Mouse (Mus musculus): Measurements from ENCODE around the gene Gm266. TPM values are rescaled to one million over a fixed set of nuclear protein-coding genes. Genes with fewer than 3 reads are reported as not detected.

The Gm266 gene
- total RNA-seq, 2 experiments from 2014 or later, result 1.4 to 11.3 TPM

GRCm38 (mm10) chr12:111503571-111503970, 17.9 kb upstream of the Gm266 start:
- DNase-seq (ENCODE audit: low spot score in 2 of 2), result no peak

- no peak for DNase-seq (ENCODE audit: low spot score in 2 of 2)
Measured at GRCm38 (mm10) chr12:111503063-111503567, 17.5 kb upstream of the Gm266 start.

- no peak for DNase-seq (ENCODE audit: low spot score in 2 of 2)
Measured at GRCm38 (mm10) chr12:111500725-111501124, 15.1 kb upstream of the Gm266 start.

- no peak for DNase-seq (ENCODE audit: low spot score in 2 of 2)
Measured at GRCm38 (mm10) chr12:111499617-111500016, 14.0 kb upstream of the Gm266 start.

- no peak for DNase-seq (ENCODE audit: low spot score in 2 of 2)
Measured at GRCm38 (mm10) chr12:111497076-111497475, 11.5 kb upstream of the Gm266 start.

- no peak for DNase-seq (ENCODE audit: low spot score in 2 of 2)
Measured at GRCm38 (mm10) chr12:111494931-111495330, 9.3 kb upstream of the Gm266 start.

- no peak for DNase-seq (ENCODE audit: low spot score in 2 of 2)
Measured at GRCm38 (mm10) chr12:111489261-111489865, 3.7 kb upstream of the Gm266 start.

GRCm38 (mm10) chr12:111486455-111486854, 832 bp upstream of the Gm266 start:
- no peak for DNase-seq (ENCODE audit: low spot score in 2 of 2)

- DNase-seq (ENCODE audit: low spot score in 2 of 2), result no peak
Measured at GRCm38 (mm10) chr12:111485046-111485651, 474 bp downstream of the Gm266 start.

GRCm38 (mm10) chr12:111479917-111480316, 5.7 kb downstream of the Gm266 start:
- DNase-seq (ENCODE audit: low spot score in 2 of 2), result no peak

GRCm38 (mm10) chr12:111478924-111479323, 6.7 kb downstream of the Gm266 start:
- DNase-seq (ENCODE audit: low spot score in 2 of 2), result no peak

- DNase-seq (ENCODE audit: low spot score in 2 of 2), result no peak
Measured at GRCm38 (mm10) chr12:111474893-111475643, 10.6 kb downstream of the Gm266 start.

GRCm38 (mm10) chr12:111474384-111474783, 11.2 kb downstream of the Gm266 start:
- DNase-seq (ENCODE audit: low spot score in 2 of 2), result no peak

- no peak for DNase-seq (ENCODE audit: low spot score in 2 of 2)
Measured at GRCm38 (mm10) chr12:111472886-111473285, 12.7 kb downstream of the Gm266 start.

GRCm38 (mm10) chr12:111471721-111472120, 13.9 kb downstream of the Gm266 start:
- DNase-seq (ENCODE audit: low spot score in 2 of 2), result no peak

- no peak for DNase-seq (ENCODE audit: low spot score in 2 of 2)
Measured at GRCm38 (mm10) chr12:111471119-111471518, 14.5 kb downstream of the Gm266 start.

- DNase-seq (ENCODE audit: low spot score in 2 of 2), result peak; percentile 41 to 49
Measured at GRCm38 (mm10) chr12:111469507-111469906, 16.1 kb downstream of the Gm266 start.

- no peak for DNase-seq (ENCODE audit: low spot score in 2 of 2)
Measured at GRCm38 (mm10) chr12:111468206-111468605, 17.4 kb downstream of the Gm266 start.

- DNase-seq (ENCODE audit: low spot score in 2 of 2), result no peak
Measured at GRCm38 (mm10) chr12:111466369-111466768, 19.3 kb downstream of the Gm266 start.

GRCm38 (mm10) chr12:111463570-111463969, 22.1 kb downstream of the Gm266 start:
- DNase-seq (ENCODE audit: low spot score in 2 of 2), result no peak

- DNase-seq (ENCODE audit: low spot score in 2 of 2), result no peak
Measured at GRCm38 (mm10) chr12:111457742-111458141, 27.9 kb downstream of the Gm266 start.

- no peak for DNase-seq (ENCODE audit: low spot score in 2 of 2)
Measured at GRCm38 (mm10) chr12:111455860-111456259, 29.8 kb downstream of the Gm266 start.
